Mouse (Mus musculus) intestine, embryonic 16.5 days (tissue): Measurements from ENCODE around the gene Tlr12. TPM values are rescaled to one million over a fixed set of nuclear protein-coding genes. Genes with fewer than 3 reads are reported as not detected.

ENCODE experiments used
- ATAC-seq: fragments of 200-750 bp; cut with Nextera tagmentation; 2 replicates; pipeline ENCODE4 v1.8.0; 2017; ENCODE audit warnings: moderate TSS enrichment, moderate library complexity
- H3K27ac ChIP-seq: fragments of 300-500 bp; sonication (generic); 2 replicates; pipeline ENCODE4 v1.5.1; 2014; ENCODE audit warnings: mild to moderate bottlenecking, low read length
- H3K27me3 ChIP-seq: fragments of 300-500 bp; sonication (generic); replicated peaks from 2 replicates; pipeline ENCODE4 v1.6.1; 2014; ENCODE audit warnings: low read length, control low read depth, mixed read lengths; ENCODE audit not compliant: control insufficient read depth, insufficient read depth
- H3K36me3 ChIP-seq: fragments of 300-500 bp; sonication (generic); 2 replicates; pipeline ENCODE4 v1.6.1; 2014; ENCODE audit warnings: low read length, control low read depth; ENCODE audit not compliant: control insufficient read depth, insufficient read depth
- H3K4me1 ChIP-seq: fragments of 300-500 bp; sonication (generic); 2 replicates; pipeline ENCODE4 v1.6.1; 2014; ENCODE audit warnings: low read length, control low read depth, mixed read lengths; ENCODE audit not compliant: control insufficient read depth, insufficient read depth
- H3K4me2 ChIP-seq: fragments of 300-500 bp; sonication (generic); 2 replicates; pipeline ENCODE4 v1.6.1; 2014; ENCODE audit warnings: low read depth, low read length, control low read depth
- H3K4me3 ChIP-seq: fragments of 300-500 bp; sonication (generic); 2 replicates; pipeline ENCODE4 v1.5.1; 2014; ENCODE audit warnings: mild to moderate bottlenecking, low read length
- H3K9ac ChIP-seq: fragments of 300-500 bp; sonication (generic); 2 replicates; pipeline ENCODE4 v1.6.1; 2014; ENCODE audit warnings: low read depth, low read length
- H3K9me3 ChIP-seq: fragments of 300-500 bp; sonication (generic); 2 replicates; pipeline ENCODE4 v1.6.1; 2016; ENCODE audit warnings: low read length, control low read depth; ENCODE audit not compliant: control insufficient read depth
- WGBS: fragments of 180-500 bp; shearing (Covaris S2); extraction: QIAGEN DNeasy Blood & Tissue Kit; methylation state at CpG from one replicate; pipeline ENCODE4 v1.1.7; 2014; 5-methylcytosine and 5-hydroxymethylcytosine counted together
- polyA plus RNA-seq: library from polyadenylated mRNA; unstranded; fragments of >200 nt; fragmentation: Nextera tagmentation; extraction: Ambion mirVana; gene quantifications from 2 replicates; pipeline ENCODE4 v1.2.1, GENCODE M21; 2015

Tlr12 gene
- polyA plus RNA-seq, 1 experiment from 2014 or later: 2.2 TPM

- H3K27ac ChIP-seq: no peak overlapping the region
- ATAC-seq: no peak
- no peaks in the 10 kb centered on the region for H3K27me3 ChIP-seq
- H3K36me3 ChIP-seq: no peaks in the 10 kb centered on the region
- H3K4me3 ChIP-seq: no peak overlapping the region
- H3K9ac ChIP-seq: no peak overlapping the region
- no peaks in the 10 kb centered on the region for H3K9me3 ChIP-seq
- H3K4me2 ChIP-seq: no peak overlapping the region
- 34% methylated on average over 5 of the region's 5 CpGs for WGBS
- peaks cover 25% of the 10 kb centered on the region for H3K4me1 ChIP-seq
Observed at GRCm38 (mm10) chr4:128652584-128653298, 34.3 kb upstream of the Tlr12 start.

- ATAC-seq: no peak
- Histone ChIP-seq H3K36me3 (no peaks in the 10 kb centered on the region), H3K4me2 (no peak overlapping the region), H3K9me3 (no peaks in the 10 kb centered on the region), H3K27me3 (no peaks in the 10 kb centered on the region), H3K4me1 (peaks cover 31% of the 10 kb centered on the region), H3K4me3 (no peak overlapping the region), H3K9ac (no peak overlapping the region), H3K27ac (no peak overlapping the region)
- WGBS: 59% methylated on average over 3 of the region's 3 CpGs
Observed at GRCm38 (mm10) chr4:128651530-128651929, 33.1 kb upstream of the Tlr12 start.

GRCm38 (mm10) chr4:128648567-128649255, 30.3 kb upstream of the Tlr12 start:
- Histone ChIP-seq H3K4me3 (no peak overlapping the region), H3K36me3 (no peaks in the 10 kb centered on the region), H3K4me1 (peaks cover 22% of the 10 kb centered on the region), H3K27ac (peak overlapping the region; percentile 78), H3K9ac (no peak overlapping the region), H3K27me3 (no peaks in the 10 kb centered on the region), H3K9me3 (no peaks in the 10 kb centered on the region), H3K4me2 (0 out of 2 replicates have a peak overlapping the region, but pooled peaks have one; percentile 5)
- ATAC-seq: peak; percentile 76
- 41% methylated on average over 8 of the region's 8 CpGs for WGBS

GRCm38 (mm10) chr4:128646762-128647161, 28.3 kb upstream of the Tlr12 start:
- Histone ChIP-seq H3K4me3 (no peak overlapping the region), H3K9ac (no peak overlapping the region), H3K36me3 (no peaks in the 10 kb centered on the region), H3K4me1 (peaks cover 21% of the 10 kb centered on the region), H3K27ac (no peak overlapping the region), H3K27me3 (no peaks in the 10 kb centered on the region), H3K4me2 (no peak overlapping the region), H3K9me3 (no peaks in the 10 kb centered on the region)
- no peak for ATAC-seq
- WGBS: 26% methylated on average over 7 of the region's 7 CpGs

GRCm38 (mm10) chr4:128645896-128646295, 27.5 kb upstream of the Tlr12 start:
- Histone ChIP-seq H3K4me1 (peaks cover 23% of the 10 kb centered on the region), H3K27ac (no peak overlapping the region), H3K4me3 (no peak overlapping the region), H3K27me3 (no peaks in the 10 kb centered on the region), H3K4me2 (no peak overlapping the region), H3K9ac (no peak overlapping the region), H3K9me3 (no peaks in the 10 kb centered on the region), H3K36me3 (no peaks in the 10 kb centered on the region)
- 63% methylated on average over 6 of the region's 6 CpGs for WGBS
- ATAC-seq: no peak

GRCm38 (mm10) chr4:128641766-128642717, 23.6 kb upstream of the Tlr12 start:
- H3K36me3 ChIP-seq: no peaks in the 10 kb centered on the region
- peak overlapping the region; percentile 40; the same call in 1 of the 2 replicates for H3K27ac ChIP-seq
- H3K9ac ChIP-seq: 0 out of 2 replicates have a peak overlapping the region, but pooled peaks have one; percentile 0
- H3K4me1 ChIP-seq: peaks cover 16% of the 10 kb centered on the region
- WGBS: 35% methylated on average over 23 of the region's 23 CpGs
- no peak overlapping the region for H3K4me3 ChIP-seq
- no peak overlapping the region for H3K4me2 ChIP-seq
- H3K27me3 ChIP-seq: no peaks in the 10 kb centered on the region
- H3K9me3 ChIP-seq: no peaks in the 10 kb centered on the region
- peak; percentile 65 for ATAC-seq

GRCm38 (mm10) chr4:128638265-128638923, 20.0 kb upstream of the Tlr12 start:
- peaks cover 22% of the 10 kb centered on the region for H3K4me1 ChIP-seq
- H3K27ac ChIP-seq: 0 out of 2 replicates have a peak overlapping the region, but pooled peaks have one; percentile 17
- no peaks in the 10 kb centered on the region for H3K9me3 ChIP-seq
- no peak overlapping the region for H3K9ac ChIP-seq
- H3K4me3 ChIP-seq: no peak overlapping the region
- H3K36me3 ChIP-seq: no peaks in the 10 kb centered on the region
- no peak overlapping the region for H3K4me2 ChIP-seq
- no peak for ATAC-seq
- H3K27me3 ChIP-seq: no peaks in the 10 kb centered on the region
- 69% methylated on average over 18 of the region's 18 CpGs for WGBS

- Histone ChIP-seq H3K27me3 (no peaks in the 10 kb centered on the region), H3K4me3 (no peak overlapping the region), H3K9ac (0 out of 2 replicates have a peak overlapping the region, but pooled peaks have one; percentile 27), H3K27ac (peak overlapping the region; percentile 79), H3K9me3 (no peaks in the 10 kb centered on the region), H3K4me2 (no peak overlapping the region), H3K4me1 (peaks cover 22% of the 10 kb centered on the region), H3K36me3 (no peaks in the 10 kb centered on the region)
- 33% methylated on average over 11 of the region's 11 CpGs for WGBS
- ATAC-seq: peak; percentile 66
Observed at GRCm38 (mm10) chr4:128637250-128637649, 18.8 kb upstream of the Tlr12 start.
